Mouse (Mus musculus): ENCODE results near the gene Tanc1. TPM values are rescaled to one million over a fixed set of nuclear protein-coding genes. Genes with fewer than 3 reads are reported as not detected.

The Tanc1 gene
- polyA plus RNA-seq, 1 experiment from 2014 or later: 52.3 TPM

GRCm38 (mm10) chr2:59784628-59784883, 172.7 kb downstream of the Tanc1 start:
- H3K4me3 ChIP-seq (ENCODE audit: low read length): no peak overlapping the region
- peak overlapping the region; percentile 88 for H3K27ac ChIP-seq (ENCODE audit: low read length)
- H3K4me1 ChIP-seq (ENCODE audit: insufficient read depth, low read length): peaks cover 52% of the 10 kb centered on the region
- no peak overlapping the region for H3K4me2 ChIP-seq (replicated peaks; ENCODE audit: low read depth, low read length)
- WGBS: 58% methylated on average over 6 of the region's 6 CpGs
- H3K9ac ChIP-seq (replicated peaks; ENCODE audit: low read length): no peak overlapping the region
- H3K36me3 ChIP-seq (ENCODE audit: insufficient read depth, low read length): peaks cover 27% of the 10 kb centered on the region
- H3K27me3 ChIP-seq (ENCODE audit: insufficient read depth, low read length): no peaks in the 10 kb centered on the region
- no peaks in the 10 kb centered on the region for H3K9me3 ChIP-seq (ENCODE audit: low read length)
- ATAC-seq (ENCODE audit: low FRiP score, low TSS enrichment): no peak

- 29% methylated on average over 13 of the region's 13 CpGs for WGBS
- H3K4me1 ChIP-seq (ENCODE audit: insufficient read depth, low read length): peaks cover 47% of the 10 kb centered on the region
- peak overlapping the region; percentile 80 for H3K27ac ChIP-seq (ENCODE audit: low read length)
- peaks cover 27% of the 10 kb centered on the region for H3K36me3 ChIP-seq (ENCODE audit: insufficient read depth, low read length)
- H3K4me3 ChIP-seq (ENCODE audit: low read length): no peak overlapping the region
- no peaks in the 10 kb centered on the region for H3K9me3 ChIP-seq (ENCODE audit: low read length)
- ATAC-seq (ENCODE audit: low FRiP score, low TSS enrichment): no peak
- no peak overlapping the region; the same call in 1 of the 2 replicates for H3K4me2 ChIP-seq (replicated peaks; ENCODE audit: low read depth, low read length)
- no peak overlapping the region for H3K9ac ChIP-seq (replicated peaks; ENCODE audit: low read length)
- H3K27me3 ChIP-seq (ENCODE audit: insufficient read depth, low read length): no peaks in the 10 kb centered on the region
Measured at GRCm38 (mm10) chr2:59785597-59785996, 173.8 kb downstream of the Tanc1 start.

GRCm38 (mm10) chr2:59788704-59789500, 177.1 kb downstream of the Tanc1 start:
- peaks cover 53% of the 10 kb centered on the region for H3K36me3 ChIP-seq (ENCODE audit: insufficient read depth, low read length)
- no peak overlapping the region for H3K4me2 ChIP-seq (replicated peaks; ENCODE audit: low read depth, low read length)
- peak overlapping the region; percentile 31 for H3K27ac ChIP-seq (ENCODE audit: low read length)
- no peak overlapping the region for H3K9ac ChIP-seq (replicated peaks; ENCODE audit: low read length)
- 76% methylated on average over 7 of the region's 7 CpGs for WGBS
- peaks cover 29% of the 10 kb centered on the region for H3K4me1 ChIP-seq (ENCODE audit: insufficient read depth, low read length)
- H3K9me3 ChIP-seq (ENCODE audit: low read length): no peaks in the 10 kb centered on the region
- peak; percentile 73 for ATAC-seq (ENCODE audit: low FRiP score, low TSS enrichment)
- H3K27me3 ChIP-seq (ENCODE audit: insufficient read depth, low read length): no peaks in the 10 kb centered on the region
- H3K4me3 ChIP-seq (ENCODE audit: low read length): no peak overlapping the region

- Histone ChIP-seq H3K4me3 (ENCODE audit: low read length) (no peak overlapping the region), H3K9ac (replicated peaks; ENCODE audit: low read length) (no peak overlapping the region), H3K27me3 (ENCODE audit: insufficient read depth, low read length) (no peaks in the 10 kb centered on the region), H3K4me1 (ENCODE audit: insufficient read depth, low read length) (peaks cover 8% of the 10 kb centered on the region), H3K27ac (ENCODE audit: low read length) (no peak overlapping the region), H3K36me3 (ENCODE audit: insufficient read depth, low read length) (peaks cover 64% of the 10 kb centered on the region), H3K9me3 (ENCODE audit: low read length) (no peaks in the 10 kb centered on the region), H3K4me2 (replicated peaks; ENCODE audit: low read depth, low read length) (no peak overlapping the region)
- WGBS: 89% methylated on average over 8 of the region's 8 CpGs
- ATAC-seq (ENCODE audit: low FRiP score, low TSS enrichment): no peak
Measured at GRCm38 (mm10) chr2:59791596-59791995, 179.8 kb downstream of the Tanc1 start.

- no peak overlapping the region for H3K4me2 ChIP-seq (replicated peaks; ENCODE audit: low read depth, low read length)
- H3K36me3 ChIP-seq (ENCODE audit: insufficient read depth, low read length): peaks cover 59% of the 10 kb centered on the region
- no peaks in the 10 kb centered on the region for H3K9me3 ChIP-seq (ENCODE audit: low read length)
- no peak overlapping the region for H3K27ac ChIP-seq (ENCODE audit: low read length)
- 80% methylated on average over 9 of the region's 9 CpGs for WGBS
- ATAC-seq (ENCODE audit: low FRiP score, low TSS enrichment): no peak
- H3K4me1 ChIP-seq (ENCODE audit: insufficient read depth, low read length): peaks cover 8% of the 10 kb centered on the region; the same call in 1 of the 2 replicates
- no peak overlapping the region for H3K4me3 ChIP-seq (ENCODE audit: low read length)
- no peaks in the 10 kb centered on the region for H3K27me3 ChIP-seq (ENCODE audit: insufficient read depth, low read length)
- no peak overlapping the region for H3K9ac ChIP-seq (replicated peaks; ENCODE audit: low read length)
Measured at GRCm38 (mm10) chr2:59793337-59793736, 181.5 kb downstream of the Tanc1 start.

- H3K9me3 ChIP-seq (ENCODE audit: low read length): no peaks in the 10 kb centered on the region
- no peaks in the 10 kb centered on the region for H3K27me3 ChIP-seq (ENCODE audit: insufficient read depth, low read length)
- no peak for ATAC-seq (ENCODE audit: low FRiP score, low TSS enrichment)
- H3K4me2 ChIP-seq (replicated peaks; ENCODE audit: low read depth, low read length): no peak overlapping the region
- no peaks in the 10 kb centered on the region for H3K4me1 ChIP-seq (ENCODE audit: insufficient read depth, low read length)
- no peak overlapping the region for H3K9ac ChIP-seq (replicated peaks; ENCODE audit: low read length)
- H3K36me3 ChIP-seq (ENCODE audit: insufficient read depth, low read length): peaks cover 70% of the 10 kb centered on the region
- 82% methylated on average over 6 of the region's 6 CpGs for WGBS
- H3K4me3 ChIP-seq (ENCODE audit: low read length): no peak overlapping the region
- H3K27ac ChIP-seq (ENCODE audit: low read length): no peak overlapping the region
Measured at GRCm38 (mm10) chr2:59794838-59795237, 183.0 kb downstream of the Tanc1 start.

GRCm38 (mm10) chr2:59798934-59799532, 187.2 kb downstream of the Tanc1 start:
- no peak for ATAC-seq (ENCODE audit: low FRiP score, low TSS enrichment)
- H3K4me3 ChIP-seq (ENCODE audit: low read length): no peak overlapping the region
- 0 out of 2 replicates have a peak, but pooled peaks cover 4% of the 10 kb centered on the region for H3K4me1 ChIP-seq (ENCODE audit: insufficient read depth, low read length)
- H3K36me3 ChIP-seq (ENCODE audit: insufficient read depth, low read length): peaks cover 64% of the 10 kb centered on the region
- no peaks in the 10 kb centered on the region for H3K27me3 ChIP-seq (ENCODE audit: insufficient read depth, low read length)
- no peaks in the 10 kb centered on the region for H3K9me3 ChIP-seq (ENCODE audit: low read length)
- no peak overlapping the region for H3K9ac ChIP-seq (replicated peaks; ENCODE audit: low read length)
- no peak overlapping the region for H3K27ac ChIP-seq (ENCODE audit: low read length)
- H3K4me2 ChIP-seq (replicated peaks; ENCODE audit: low read depth, low read length): no peak overlapping the region
- 71% methylated on average over 16 of the region's 16 CpGs for WGBS

GRCm38 (mm10) chr2:59799572-59799971, 187.7 kb downstream of the Tanc1 start:
- 86% methylated on average over 14 of the region's 14 CpGs for WGBS
- H3K27me3 ChIP-seq (ENCODE audit: insufficient read depth, low read length): no peaks in the 10 kb centered on the region
- no peak for ATAC-seq (ENCODE audit: low FRiP score, low TSS enrichment)
- no peak overlapping the region for H3K9ac ChIP-seq (replicated peaks; ENCODE audit: low read length)
- H3K4me3 ChIP-seq (ENCODE audit: low read length): no peak overlapping the region
- H3K27ac ChIP-seq (ENCODE audit: low read length): no peak overlapping the region
- H3K9me3 ChIP-seq (ENCODE audit: low read length): no peaks in the 10 kb centered on the region
- 0 out of 2 replicates have a peak, but pooled peaks cover 4% of the 10 kb centered on the region for H3K4me1 ChIP-seq (ENCODE audit: insufficient read depth, low read length)
- H3K4me2 ChIP-seq (replicated peaks; ENCODE audit: low read depth, low read length): no peak overlapping the region
- peaks cover 60% of the 10 kb centered on the region for H3K36me3 ChIP-seq (ENCODE audit: insufficient read depth, low read length)

GRCm38 (mm10) chr2:59800481-59801266, 188.8 kb downstream of the Tanc1 start:
- Histone ChIP-seq H3K27me3 (ENCODE audit: insufficient read depth, low read length) (no peaks in the 10 kb centered on the region), H3K4me2 (replicated peaks; ENCODE audit: low read depth, low read length) (no peak overlapping the region), H3K9me3 (ENCODE audit: low read length) (no peaks in the 10 kb centered on the region), H3K4me3 (ENCODE audit: low read length) (no peak overlapping the region), H3K36me3 (ENCODE audit: insufficient read depth, low read length) (peaks cover 53% of the 10 kb centered on the region), H3K27ac (ENCODE audit: low read length) (no peak overlapping the region), H3K9ac (replicated peaks; ENCODE audit: low read length) (no peak overlapping the region), H3K4me1 (ENCODE audit: insufficient read depth, low read length) (peaks cover 8% of the 10 kb centered on the region; the same call in 1 of the 2 replicates)
- no peak; the same call in 1 of the 2 replicates for ATAC-seq (ENCODE audit: low FRiP score, low TSS enrichment)
- WGBS: 92% methylated on average over 18 of the region's 18 CpGs

All from kidney, embryonic 16.5 days (tissue).